Mouse (Mus musculus) kidney, embryonic 15.5 days (tissue): ENCODE measurements around the gene Dop1b. TPM values are rescaled to one million over a fixed set of nuclear protein-coding genes. Genes with fewer than 3 reads are reported as not detected.

Experiments
- ATAC-seq: fragments of 200-750 bp; cut with Nextera tagmentation; replicated peaks from 2 replicates; pipeline ENCODE4 v1.8.0; 2017; ENCODE audit warnings: moderate TSS enrichment; ENCODE audit not compliant: low FRiP score
- H3K27ac ChIP-seq: fragments of 300-500 bp; sonication (generic); 2 replicates; pipeline ENCODE4 v1.5.1; 2015; ENCODE audit warnings: mild to moderate bottlenecking, inconsistent platforms
- H3K27me3 ChIP-seq: fragments of 300-500 bp; sonication (generic); 2 replicates; pipeline ENCODE4 v1.6.1; 2015; ENCODE audit warnings: inconsistent platforms
- H3K36me3 ChIP-seq: fragments of 300-500 bp; sonication (generic); 2 replicates; pipeline ENCODE4 v1.6.1; 2015; ENCODE audit warnings: inconsistent platforms
- H3K4me1 ChIP-seq: fragments of 300-500 bp; sonication (generic); 2 replicates; pipeline ENCODE4 v1.6.1; 2015; ENCODE audit warnings: inconsistent platforms
- H3K4me2 ChIP-seq: fragments of 300-500 bp; sonication (generic); 2 replicates; pipeline ENCODE4 v1.6.1; 2015; ENCODE audit warnings: moderate library complexity, mild to moderate bottlenecking, inconsistent platforms
- H3K4me3 ChIP-seq: fragments of 300-500 bp; sonication (generic); replicated peaks from 2 replicates; pipeline ENCODE4 v1.5.1; 2015; ENCODE audit warnings: mild to moderate bottlenecking, inconsistent platforms
- H3K9ac ChIP-seq: fragments of 300-500 bp; sonication (generic); 2 replicates; pipeline ENCODE4 v1.6.1; 2015; ENCODE audit warnings: mild to moderate bottlenecking, inconsistent platforms
- H3K9me3 ChIP-seq: fragments of 300-500 bp; sonication (generic); replicated peaks from 2 replicates; pipeline ENCODE4 v1.6.1; 2016; ENCODE audit warnings: inconsistent platforms
- WGBS: fragments of 180-500 bp; shearing (Covaris S2); methylation state at CpG from one replicate; pipeline ENCODE4 v1.1.7; 2015; ENCODE audit warnings: mixed read lengths; 5-methylcytosine and 5-hydroxymethylcytosine counted together
- polyA plus RNA-seq: library from polyadenylated mRNA; unstranded; fragments of >200 nt; fragmentation: Nextera tagmentation; extraction: Ambion mirVana; gene quantifications from 2 replicates; pipeline ENCODE4 v1.2.1, GENCODE M21; 2015

Dop1b gene
- polyA plus RNA-seq, 1 experiment from 2014 or later, result 20.0 TPM

GRCm38 (mm10) chr16:93788881-93789280 is 77.2 kb downstream of the Dop1b start:
- no peak overlapping the region for H3K4me2 ChIP-seq
- peaks cover 13% of the 10 kb centered on the region for H3K4me1 ChIP-seq
- H3K4me3 ChIP-seq, result no peak overlapping the region
- 96% methylated on average over 8 of the region's 8 CpGs for WGBS
- no peaks in the 10 kb centered on the region for H3K27me3 ChIP-seq
- no peak overlapping the region for H3K9ac ChIP-seq
- peaks cover 6% of the 10 kb centered on the region for H3K36me3 ChIP-seq
- ATAC-seq, result no peak
- H3K27ac ChIP-seq, result no peak overlapping the region
- no peaks in the 10 kb centered on the region for H3K9me3 ChIP-seq

GRCm38 (mm10) chr16:93789971-93790755 is 78.5 kb downstream of the Dop1b start:
- H3K9ac ChIP-seq, result no peak overlapping the region
- peaks cover 24% of the 10 kb centered on the region for H3K4me1 ChIP-seq
- no peak for ATAC-seq

GRCm38 (mm10) chr16:93792981-93793630 is 81.4 kb downstream of the Dop1b start:
- Histone ChIP-seq H3K27me3 (no peaks in the 10 kb centered on the region), H3K4me1 (peaks cover 32% of the 10 kb centered on the region), H3K9ac (no peak overlapping the region), H3K36me3 (no peaks in the 10 kb centered on the region), H3K9me3 (no peaks in the 10 kb centered on the region), H3K4me2 (no peak overlapping the region), H3K4me3 (no peak overlapping the region), H3K27ac (peak overlapping the region; percentile 54)
- ATAC-seq, result no peak
- WGBS, result 62% methylated on average over 15 of the region's 15 CpGs

More at GRCm38 (mm10) chr16:93789971-93790755, 78.5 kb downstream of the Dop1b start:
- H3K4me3 ChIP-seq, result no peak overlapping the region
- H3K9me3 ChIP-seq, result no peaks in the 10 kb centered on the region
- no peak overlapping the region for H3K4me2 ChIP-seq
- no peaks in the 10 kb centered on the region for H3K27me3 ChIP-seq
- 0 out of 2 replicates have a peak overlapping the region, but pooled peaks have one; percentile 25 for H3K27ac ChIP-seq
- WGBS, result 41% methylated on average over 5 of the region's 5 CpGs
- H3K36me3 ChIP-seq, result no peaks in the 10 kb centered on the region

- Histone ChIP-seq H3K9me3 (no peaks in the 10 kb centered on the region), H3K27me3 (no peaks in the 10 kb centered on the region), H3K4me1 (peaks cover 32% of the 10 kb centered on the region), H3K36me3 (peaks cover under 1% of the 10 kb centered on the region; the same call in 1 of the 2 replicates), H3K27ac (peak overlapping the region; percentile 51), H3K4me3 (no peak overlapping the region), H3K9ac (no peak overlapping the region), H3K4me2 (no peak overlapping the region)
- ATAC-seq, result peak; percentile 56
- WGBS, result 54% methylated on average over 5 of the region's 5 CpGs
Observed at GRCm38 (mm10) chr16:93794845-93795244, 83.1 kb downstream of the Dop1b start.

- Histone ChIP-seq H3K36me3 (peaks cover 5% of the 10 kb centered on the region; the same call in 1 of the 2 replicates), H3K27ac (no peak overlapping the region), H3K4me1 (peaks cover 32% of the 10 kb centered on the region), H3K4me2 (no peak overlapping the region), H3K4me3 (no peak overlapping the region), H3K9ac (no peak overlapping the region), H3K9me3 (no peaks in the 10 kb centered on the region), H3K27me3 (no peaks in the 10 kb centered on the region)
- 90% methylated on average over 5 of the region's 5 CpGs for WGBS
- ATAC-seq, result no peak
Observed at GRCm38 (mm10) chr16:93795391-93795790, 83.7 kb downstream of the Dop1b start.

GRCm38 (mm10) chr16:93797021-93797840 is 85.5 kb downstream of the Dop1b start:
- H3K36me3 ChIP-seq, result peaks cover 5% of the 10 kb centered on the region; the same call in 1 of the 2 replicates
- H3K9ac ChIP-seq, result no peak overlapping the region
- H3K27me3 ChIP-seq, result no peaks in the 10 kb centered on the region
- H3K4me3 ChIP-seq, result no peak overlapping the region
- peaks cover 28% of the 10 kb centered on the region for H3K4me1 ChIP-seq
- H3K4me2 ChIP-seq, result no peak overlapping the region
- no peak overlapping the region for H3K27ac ChIP-seq
- ATAC-seq, result no peak
- 83% methylated on average over 12 of the region's 12 CpGs for WGBS
- no peaks in the 10 kb centered on the region for H3K9me3 ChIP-seq

GRCm38 (mm10) chr16:93797841-93798492 is 86.3 kb downstream of the Dop1b start:
- Histone ChIP-seq H3K4me2 (no peak overlapping the region), H3K36me3 (peaks cover 5% of the 10 kb centered on the region; the same call in 1 of the 2 replicates), H3K4me3 (no peak overlapping the region), H3K27ac (no peak overlapping the region), H3K9ac (no peak overlapping the region), H3K4me1 (peaks cover 23% of the 10 kb centered on the region), H3K27me3 (no peaks in the 10 kb centered on the region), H3K9me3 (no peaks in the 10 kb centered on the region)
- ATAC-seq, result no peak
- WGBS, result 83% methylated on average over 11 of the region's 11 CpGs

- ATAC-seq, result no peak
Observed at GRCm38 (mm10) chr16:93798623-93799022, 86.9 kb downstream of the Dop1b start.

GRCm38 (mm10) chr16:93799071-93799470 is 87.4 kb downstream of the Dop1b start:
- Histone ChIP-seq H3K4me2 (no peak overlapping the region), H3K4me1 (peaks cover 17% of the 10 kb centered on the region), H3K36me3 (peaks cover 10% of the 10 kb centered on the region; the same call in 1 of the 2 replicates), H3K27ac (no peak overlapping the region), H3K9ac (no peak overlapping the region), H3K9me3 (no peaks in the 10 kb centered on the region), H3K4me3 (no peak overlapping the region), H3K27me3 (no peaks in the 10 kb centered on the region)
- ATAC-seq, result no peak
- WGBS, result 86% methylated on average over 3 of the region's 3 CpGs

More at GRCm38 (mm10) chr16:93798623-93799022, 86.9 kb downstream of the Dop1b start:
- Histone ChIP-seq H3K4me2 (no peak overlapping the region), H3K4me3 (no peak overlapping the region), H3K9me3 (no peaks in the 10 kb centered on the region), H3K36me3 (peaks cover 8% of the 10 kb centered on the region; the same call in 1 of the 2 replicates), H3K27me3 (no peaks in the 10 kb centered on the region), H3K4me1 (peaks cover 20% of the 10 kb centered on the region), H3K9ac (no peak overlapping the region), H3K27ac (no peak overlapping the region)
- WGBS, result 76% methylated on average over 5 of the region's 5 CpGs

GRCm38 (mm10) chr16:93799936-93800335 is 88.2 kb downstream of the Dop1b start:
- H3K9ac ChIP-seq, result no peak overlapping the region
- H3K36me3 ChIP-seq, result peaks cover 12% of the 10 kb centered on the region; the same call in 1 of the 2 replicates
- H3K27ac ChIP-seq, result no peak overlapping the region
- no peak overlapping the region for H3K4me2 ChIP-seq
- H3K27me3 ChIP-seq, result no peaks in the 10 kb centered on the region
- H3K9me3 ChIP-seq, result no peaks in the 10 kb centered on the region
- ATAC-seq, result no peak
- WGBS, result 97% methylated on average over 16 of the region's 16 CpGs
- no peak overlapping the region for H3K4me3 ChIP-seq
- peaks cover 9% of the 10 kb centered on the region for H3K4me1 ChIP-seq

GRCm38 (mm10) chr16:93807167-93807566 is 95.5 kb downstream of the Dop1b start:
- Histone ChIP-seq H3K9ac (no peak overlapping the region), H3K4me1 (peaks cover 33% of the 10 kb centered on the region), H3K27ac (0 out of 2 replicates have a peak overlapping the region, but pooled peaks have one; percentile 84), H3K36me3 (peaks cover 31% of the 10 kb centered on the region), H3K9me3 (peaks cover 10% of the 10 kb centered on the region), H3K27me3 (no peaks in the 10 kb centered on the region), H3K4me3 (no peak overlapping the region), H3K4me2 (no peak overlapping the region)
- no peak for ATAC-seq
- WGBS, result 91% methylated on average over 6 of the region's 6 CpGs
